Comparison of ENCODE assay signal across 11 mouse cellular contexts in the genomic region with DNA sequence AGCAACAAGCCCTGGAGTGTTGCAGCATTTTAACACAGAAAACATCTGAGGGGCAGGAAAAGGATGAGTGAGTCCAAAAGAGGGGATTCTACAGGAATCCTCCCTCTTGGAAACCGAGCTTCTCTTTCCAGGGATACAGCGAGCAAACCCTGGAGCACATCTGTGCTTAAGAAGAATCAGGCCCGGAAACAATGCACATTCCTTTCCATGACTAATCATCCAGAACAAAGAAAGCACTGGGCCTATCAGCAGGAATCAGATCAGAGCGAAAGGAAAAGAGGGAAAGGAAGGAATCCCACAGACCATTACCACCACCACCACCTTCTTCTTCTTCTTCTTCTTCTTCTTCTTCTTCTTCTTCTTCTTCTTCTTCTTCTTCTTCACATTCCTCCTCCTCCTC. TPM values are rescaled to one million over a fixed set of nuclear protein-coding genes. Genes with fewer than 3 reads are reported as not detected.
DNase-seq lines count a peak whose midpoint lies in the region; ATAC-seq and TF ChIP-seq lines count a peak whose summit lies in the region.
"Had no signal": no experiment of that assay in that cellular context is flagged by ENCODE, and none has a peak within 500 bp of the region (broad histone marks: within the 10 kb centered on the region; RNA-seq: fewer than 3 reads in every experiment).

No protein-coding gene starts in this region.

- peaks cover 10% of the 10 kb centered on the region for H3K4me1 ChIP-seq in heart, embryonic 13.5 days
- H3K4me1 ChIP-seq in heart, embryonic 11.5 days (ENCODE audit: control insufficient read depth, insufficient read depth, low read length), result peaks cover 5% of the 10 kb centered on the region; the same call in 1 of the 2 replicates
- no peaks in the 10 kb centered on the region for H3K4me1 ChIP-seq in lung, embryonic 14.5 days (ENCODE audit: insufficient read depth)
- H3K4me1 ChIP-seq: liver, embryonic 13.5 days had no signal

- H3K4me3 ChIP-seq in heart, embryonic 13.5 days, result no peak overlapping the region
- H3K4me3 ChIP-seq in heart, embryonic 11.5 days (ENCODE audit: low read depth, low read length), result no peak overlapping the region
- no peak overlapping the region for H3K4me3 ChIP-seq in lung, embryonic 14.5 days (ENCODE audit: low read depth, low read length)
- H3K4me3 ChIP-seq: liver, embryonic 13.5 days had no signal

- peak; percentile 59 for DNase-seq in lung, embryonic 14.5 days
- DNase-seq in lung, postnatal 14 days, result no peak
- peak; percentile 79 for DNase-seq in Muller cell, postnatal 12 days (ENCODE audit: inconsistent ontology term)
- peak; percentile 28 for DNase-seq in lung, postnatal 25 days (ENCODE audit: low spot score)
- DNase-seq in T-cell, adult 2 months (ENCODE audit: low spot score), result no peak
- no peak for DNase-seq in yolk sac, embryonic 10.5 days (ENCODE audit: low spot score)
- DNase-seq: cerebellum, adult 8-10 months; liver, embryonic 13.5 days had no signal

- TF ChIP-seq CTCF in lung, embryonic 14.5 days (IDR thresholded peaks at IDR 0.05; ENCODE audit: low read depth), result no peak

- no peaks in the 10 kb centered on the region for H3K9me3 ChIP-seq in heart, embryonic 13.5 days
- H3K9me3 ChIP-seq in heart, embryonic 11.5 days (replicated peaks; ENCODE audit: control insufficient read depth, low read length), result no peaks in the 10 kb centered on the region
- no peaks in the 10 kb centered on the region for H3K9me3 ChIP-seq in lung, embryonic 14.5 days (ENCODE audit: low read depth, low read length)
- H3K9me3 ChIP-seq: liver, embryonic 13.5 days had no signal

- 25% methylated on average over 4 of the region's 4 CpGs for WGBS in heart, embryonic 13.5 days
- 34% methylated on average over 4 of the region's 4 CpGs for WGBS in heart, embryonic 11.5 days (ENCODE audit: insufficient replicate concordance)
- WGBS in lung, embryonic 14.5 days, result 27% methylated on average over 4 of the region's 4 CpGs

- H3K9ac ChIP-seq in heart, embryonic 13.5 days, result no peak overlapping the region
- no peak overlapping the region for H3K9ac ChIP-seq in heart, embryonic 11.5 days (ENCODE audit: low read depth, low read length)
- no peak overlapping the region for H3K9ac ChIP-seq in lung, embryonic 14.5 days
- H3K9ac ChIP-seq: liver, embryonic 13.5 days had no signal

- H3K36me3 ChIP-seq in heart, embryonic 13.5 days, result no peaks in the 10 kb centered on the region
- no peaks in the 10 kb centered on the region for H3K36me3 ChIP-seq in heart, embryonic 11.5 days (ENCODE audit: control insufficient read depth, insufficient read depth, low read length)
- H3K36me3 ChIP-seq in lung, embryonic 14.5 days (ENCODE audit: insufficient read depth), result no peaks in the 10 kb centered on the region
- H3K36me3 ChIP-seq: liver, embryonic 13.5 days had no signal

- H3K27ac ChIP-seq in heart, embryonic 13.5 days (replicated peaks), result peak overlapping the region; percentile 36; the same call in 1 of the 2 replicates
- H3K27ac ChIP-seq in heart, embryonic 11.5 days (ENCODE audit: low read depth, low read length), result no peak overlapping the region
- H3K27ac ChIP-seq in lung, embryonic 14.5 days (ENCODE audit: low read depth), result no peak overlapping the region
- H3K27ac ChIP-seq: liver, embryonic 13.5 days had no signal

- H3K27me3 ChIP-seq in heart, embryonic 13.5 days (replicated peaks), result no peaks in the 10 kb centered on the region
- no peaks in the 10 kb centered on the region for H3K27me3 ChIP-seq in heart, embryonic 11.5 days (ENCODE audit: control insufficient read depth, insufficient read depth, low read length)
- no peaks in the 10 kb centered on the region for H3K27me3 ChIP-seq in lung, embryonic 14.5 days (ENCODE audit: insufficient read depth, low read length)
- H3K27me3 ChIP-seq: liver, embryonic 13.5 days had no signal

- no peak for ATAC-seq in heart, embryonic 13.5 days (ENCODE audit: extremely low read depth, insufficient number of reproducible peaks, low FRiP score, low TSS enrichment)
- ATAC-seq in heart, embryonic 11.5 days (replicated peaks; ENCODE audit: insufficient number of reproducible peaks, low FRiP score, low TSS enrichment), result no peak
- no peak for ATAC-seq in lung, embryonic 14.5 days (ENCODE audit: insufficient read depth)
- ATAC-seq: CD4-positive, CD25-positive, alpha-beta regulatory T cell, adult 4 months had no signal

- no peak overlapping the region for H3K4me2 ChIP-seq in heart, embryonic 13.5 days
- H3K4me2 ChIP-seq in heart, embryonic 11.5 days, result no peak overlapping the region
- no peak overlapping the region for H3K4me2 ChIP-seq in lung, embryonic 14.5 days
- H3K4me2 ChIP-seq: liver, embryonic 13.5 days had no signal

RNA-seq across cellular contexts. Expression of a gene that starts 33.4 kb away (rescaled TPM):
- 0.25 and 0.31 TPM in 2 replicates for polyA plus RNA-seq in heart, embryonic 13.5 days (2015; fragmentation: Nextera tagmentation; extraction: Ambion mirVana)
- polyA plus RNA-seq in heart, embryonic 11.5 days (2014; fragmentation: Nextera tagmentation; extraction: Ambion mirVana), result 0.11 and 0.25 TPM in 2 replicates
- 1.3 and 1.5 TPM in 2 replicates for polyA plus RNA-seq in lung, embryonic 14.5 days (2014; fragmentation: Nextera tagmentation; extraction: Ambion mirVana)

Comparison
In these comparisons a context has a peak if more than half of its experiments do, and no peak if none do; other contexts are left out.
1. DNase-seq: peak in lung, embryonic 14.5 days (single experiment), Muller cell, postnatal 12 days (single experiment) and lung, postnatal 25 days (single experiment); none in lung, postnatal 14 days (single experiment), T-cell, adult 2 months (single experiment) and yolk sac, embryonic 10.5 days (single experiment).